Mouse (Mus musculus) lung, embryonic 16.5 days (tissue): ENCODE results near the gene Nkd2. TPM values are rescaled to one million over a fixed set of nuclear protein-coding genes. Genes with fewer than 3 reads are reported as not detected.

Experiments used
- ATAC-seq: fragments of 200-750 bp; cut with Nextera tagmentation; 2 replicates; pipeline ENCODE4 v1.8.0; 2017; ENCODE audit warnings: low read depth, mild to moderate bottlenecking, moderate library complexity
- H3K27ac ChIP-seq: fragments of 300-500 bp; sonication (generic); 2 replicates; pipeline ENCODE4 v1.5.1; 2014; ENCODE audit warnings: mild to moderate bottlenecking, control low read depth, low read length
- H3K27me3 ChIP-seq: fragments of 300-500 bp; sonication (generic); 2 replicates; pipeline ENCODE4 v1.6.1; 2014; ENCODE audit warnings: low read depth, low read length, mixed read lengths; ENCODE audit not compliant: control insufficient read depth, insufficient read depth
- H3K36me3 ChIP-seq: fragments of 300-500 bp; sonication (generic); 2 replicates; pipeline ENCODE4 v1.6.1; 2014; ENCODE audit warnings: low read length; ENCODE audit not compliant: control insufficient read depth, insufficient read depth
- H3K4me1 ChIP-seq: fragments of 300-500 bp; sonication (generic); replicated peaks from 2 replicates; pipeline ENCODE4 v1.6.1; 2014; ENCODE audit warnings: low read length, mixed read lengths; ENCODE audit not compliant: control insufficient read depth, insufficient read depth
- H3K4me2 ChIP-seq: fragments of 300-500 bp; sonication (generic); 2 replicates; pipeline ENCODE4 v1.6.1; 2014; ENCODE audit warnings: low read depth, low read length, control low read depth
- H3K4me3 ChIP-seq: fragments of 300-500 bp; sonication (generic); 2 replicates; pipeline ENCODE4 v1.5.1; 2014; ENCODE audit warnings: mild to moderate bottlenecking, low read length, control low read depth
- H3K9ac ChIP-seq: fragments of 300-500 bp; sonication (generic); 2 replicates; pipeline ENCODE4 v1.6.1; 2014; ENCODE audit warnings: low read length, control low read depth
- H3K9me3 ChIP-seq: fragments of 300-500 bp; sonication (generic); 2 replicates; pipeline ENCODE4 v1.6.1; 2016; ENCODE audit warnings: low read length; ENCODE audit not compliant: control insufficient read depth
- WGBS: fragments of 180-500 bp; shearing (Covaris S2); extraction: QIAGEN DNeasy Blood & Tissue Kit; methylation state at CpG from one replicate; pipeline ENCODE4 v1.1.7; 2014; 5-methylcytosine and 5-hydroxymethylcytosine counted together
- polyA plus RNA-seq: library from polyadenylated mRNA; unstranded; fragments of >200 nt; fragmentation: Nextera tagmentation; extraction: Ambion mirVana; gene quantifications from 2 replicates; pipeline ENCODE4 v1.2.1, GENCODE M21; 2015

Gene Nkd2
- polyA plus RNA-seq, 1 experiment from 2014 or later, result 4.8 TPM

GRCm38 (mm10) chr13:73803450-73804178, 43.8 kb downstream of the Nkd2 start:
- Histone ChIP-seq H3K9ac (no peak overlapping the region), H3K27me3 (no peaks in the 10 kb centered on the region), H3K36me3 (peaks cover 7% of the 10 kb centered on the region), H3K4me3 (no peak overlapping the region), H3K4me1 (no peaks in the 10 kb centered on the region), H3K9me3 (no peaks in the 10 kb centered on the region), H3K27ac (no peak overlapping the region), H3K4me2 (no peak overlapping the region)
- peak; percentile 86 for ATAC-seq
- WGBS, result 72% methylated on average over 8 of the region's 8 CpGs

DNA sequence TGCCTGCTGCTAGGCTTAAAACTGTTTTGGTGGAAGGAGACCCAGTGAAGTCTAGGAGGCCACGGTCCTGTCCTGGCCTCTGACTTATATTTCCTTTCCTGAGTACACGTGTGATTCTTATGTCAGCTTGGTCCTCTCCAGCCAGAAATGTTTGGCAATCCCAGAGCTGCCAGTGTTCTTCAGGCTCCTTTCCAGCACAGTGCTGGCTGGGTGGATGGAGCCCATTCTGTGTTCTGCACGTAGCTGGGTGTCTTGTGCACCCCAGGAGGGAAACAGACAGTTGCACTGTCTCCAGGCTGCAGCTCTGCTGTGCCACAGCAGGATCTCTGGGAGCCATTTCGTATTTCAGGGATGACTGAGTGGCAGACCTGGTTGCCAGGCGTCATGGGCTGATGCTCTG, 48.3 kb downstream of the Nkd2 start:
- Histone ChIP-seq H3K36me3 (peaks cover 20% of the 10 kb centered on the region), H3K4me3 (no peak overlapping the region), H3K4me2 (no peak overlapping the region), H3K27ac (no peak overlapping the region), H3K9ac (no peak overlapping the region), H3K27me3 (no peaks in the 10 kb centered on the region), H3K4me1 (no peaks in the 10 kb centered on the region), H3K9me3 (no peaks in the 10 kb centered on the region)
- no peak for ATAC-seq
- 84% methylated on average over 5 of the region's 5 CpGs for WGBS

GRCm38 (mm10) chr13:73793171-73793570, 54.3 kb downstream of the Nkd2 start:
- Histone ChIP-seq H3K36me3 (peaks cover 21% of the 10 kb centered on the region), H3K9ac (no peak overlapping the region), H3K27me3 (no peaks in the 10 kb centered on the region), H3K27ac (no peak overlapping the region), H3K4me3 (no peak overlapping the region), H3K9me3 (no peaks in the 10 kb centered on the region), H3K4me2 (no peak overlapping the region), H3K4me1 (no peaks in the 10 kb centered on the region)
- no peak for ATAC-seq
- 75% methylated on average over 5 of the region's 5 CpGs for WGBS

DNA sequence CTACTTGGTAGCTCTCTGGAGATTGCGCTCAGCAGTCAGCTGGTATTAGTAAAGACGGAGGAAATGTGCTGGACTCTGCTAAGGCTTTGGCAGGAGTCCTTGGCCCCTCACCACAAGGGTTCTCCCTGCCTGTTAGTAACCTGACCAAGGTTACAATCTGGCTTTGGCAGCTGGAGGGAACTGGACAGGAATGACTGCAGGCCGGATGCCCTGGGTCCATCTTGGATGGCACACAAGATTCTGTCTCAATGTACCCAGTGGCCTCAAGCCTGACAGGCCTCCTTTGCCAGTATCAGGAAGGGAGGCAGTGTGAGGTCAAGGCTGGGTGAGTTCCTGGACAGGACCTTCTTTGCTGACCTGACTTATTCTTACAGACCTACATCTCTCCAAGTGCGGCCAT, 55.3 kb downstream of the Nkd2 start:
- no peak overlapping the region for H3K4me3 ChIP-seq
- no peak overlapping the region for H3K27ac ChIP-seq
- WGBS, result 91% methylated on average over 4 of the region's 4 CpGs
- no peak overlapping the region for H3K4me2 ChIP-seq
- H3K36me3 ChIP-seq, result peaks cover 21% of the 10 kb centered on the region
- H3K9me3 ChIP-seq, result no peaks in the 10 kb centered on the region
- no peak overlapping the region for H3K9ac ChIP-seq
- ATAC-seq, result no peak
- no peaks in the 10 kb centered on the region for H3K27me3 ChIP-seq
- no peaks in the 10 kb centered on the region for H3K4me1 ChIP-seq

GRCm38 (mm10) chr13:73782486-73782885, 64.9 kb downstream of the Nkd2 start:
- ATAC-seq, result no peak
- H3K36me3 ChIP-seq, result peaks cover 9% of the 10 kb centered on the region; the same call in 1 of the 2 replicates

GRCm38 (mm10) chr13:73777578-73777977, 69.9 kb downstream of the Nkd2 start:
- H3K36me3 ChIP-seq, result no peaks in the 10 kb centered on the region
- ATAC-seq, result no peak
- H3K9me3 ChIP-seq, result no peaks in the 10 kb centered on the region
- no peak overlapping the region for H3K4me3 ChIP-seq
- H3K27me3 ChIP-seq, result no peaks in the 10 kb centered on the region
- peaks cover 10% of the 10 kb centered on the region for H3K4me1 ChIP-seq
- no peak overlapping the region for H3K9ac ChIP-seq
- no peak overlapping the region for H3K4me2 ChIP-seq
- WGBS, result 68% methylated on average over 3 of the region's 3 CpGs
- no peak overlapping the region for H3K27ac ChIP-seq

More at GRCm38 (mm10) chr13:73782486-73782885, 64.9 kb downstream of the Nkd2 start:
- Histone ChIP-seq H3K4me1 (no peaks in the 10 kb centered on the region), H3K4me2 (no peak overlapping the region), H3K27ac (no peak overlapping the region), H3K27me3 (no peaks in the 10 kb centered on the region), H3K4me3 (no peak overlapping the region), H3K9ac (no peak overlapping the region), H3K9me3 (no peaks in the 10 kb centered on the region)
- 76% methylated on average over 5 of the region's 5 CpGs for WGBS

- ATAC-seq, result no peak
- peaks cover 18% of the 10 kb centered on the region for H3K4me1 ChIP-seq
- H3K27me3 ChIP-seq, result no peaks in the 10 kb centered on the region
- no peaks in the 10 kb centered on the region for H3K36me3 ChIP-seq
- H3K4me2 ChIP-seq, result no peak overlapping the region
- 72% methylated on average over 4 of the region's 4 CpGs for WGBS
- no peak overlapping the region for H3K9ac ChIP-seq
- H3K27ac ChIP-seq, result no peak overlapping the region
- H3K9me3 ChIP-seq, result no peaks in the 10 kb centered on the region
- H3K4me3 ChIP-seq, result no peak overlapping the region
Observed at GRCm38 (mm10) chr13:73775786-73776185, 71.6 kb downstream of the Nkd2 start.

DNA sequence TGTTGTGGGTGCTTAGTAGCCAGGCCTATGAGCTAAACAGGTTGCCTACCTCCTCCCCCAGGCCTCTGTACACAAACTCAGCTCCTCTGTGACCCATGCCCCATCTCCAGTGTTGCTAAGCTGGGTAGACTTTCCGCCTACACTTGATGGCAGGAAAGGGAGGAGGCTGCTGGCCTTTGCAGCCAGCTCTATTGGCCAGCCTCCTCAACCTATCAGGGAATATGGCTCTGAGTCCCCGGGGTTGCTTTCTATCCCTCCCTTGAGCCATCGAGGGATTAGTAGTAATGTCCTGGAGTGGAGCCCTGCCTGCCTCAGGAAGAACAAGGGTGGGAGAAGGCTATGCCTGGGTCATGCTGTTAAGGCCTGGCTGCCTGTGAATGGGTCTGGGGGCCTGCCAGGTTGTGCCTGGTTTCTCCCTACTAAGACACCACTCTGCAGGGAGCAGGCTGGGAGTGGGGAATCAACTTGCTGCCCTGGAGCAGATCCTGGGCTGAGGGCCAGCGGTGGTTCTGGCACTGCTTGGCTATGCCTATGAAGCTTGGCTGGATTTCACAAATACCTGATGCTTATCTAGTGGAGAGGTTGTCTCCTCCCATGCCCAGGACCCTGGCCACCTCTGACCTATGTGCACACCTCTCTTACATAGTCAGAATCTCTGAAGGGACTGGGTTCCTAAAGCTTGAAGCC, 73.8 kb downstream of the Nkd2 start:
- Histone ChIP-seq H3K27me3 (no peaks in the 10 kb centered on the region), H3K9me3 (no peaks in the 10 kb centered on the region), H3K4me2 (no peak overlapping the region), H3K9ac (no peak overlapping the region; the same call in 1 of the 2 replicates), H3K4me1 (peaks cover 18% of the 10 kb centered on the region), H3K27ac (peak overlapping the region; percentile 88), H3K4me3 (no peak overlapping the region), H3K36me3 (no peaks in the 10 kb centered on the region)
- 45% methylated on average over 4 of the region's 4 CpGs for WGBS
- peak; percentile 29; the same call in 1 of the 2 replicates for ATAC-seq

- WGBS, result 31% methylated on average over 2 of the region's 2 CpGs
- Histone ChIP-seq H3K4me2 (no peak overlapping the region), H3K9me3 (no peaks in the 10 kb centered on the region), H3K27ac (peak overlapping the region; percentile 88), H3K9ac (no peak overlapping the region), H3K4me1 (peaks cover 18% of the 10 kb centered on the region), H3K4me3 (no peak overlapping the region), H3K36me3 (no peaks in the 10 kb centered on the region), H3K27me3 (no peaks in the 10 kb centered on the region)
- ATAC-seq, result peak; percentile 79
Observed at GRCm38 (mm10) chr13:73772655-73773054, 74.8 kb downstream of the Nkd2 start.
